Mouse (Mus musculus) left cerebral cortex, adult 2 months (tissue): ENCODE measurements around the gene Ptafr. TPM values are rescaled to one million over a fixed set of nuclear protein-coding genes. Genes with fewer than 3 reads are reported as not detected.

Source experiments
- DNase-seq, 2 experiments: peaks; one replicate each; pipeline ENCODE4 v3.0.0; 2021 to 2022; ENCODE audit warnings: low spot score in 2 of 2, mixed read lengths in 1 of 2; ENCODE audit errors: extremely low spot score in 1 of 2
- H3K27ac ChIP-seq: fragments of 200-600 bp; 2 replicates; pipeline ENCODE4 v1.8.1; 2022
- H3K4me3 ChIP-seq: fragments of 200-600 bp; 2 replicates; pipeline ENCODE4 v1.8.1; 2022
- CTCF ChIP-seq: fragments of 200-600 bp; IDR thresholded peaks from 2 replicates; pipeline ENCODE4 v1.8.1; 2022; ENCODE audit warnings: antibody characterized with exemption, mild to moderate bottlenecking, moderate library complexity
- intact Hi-C: fragments of 180-260 bp; cut with DNase I; formaldehyde crosslinking; loops from one replicate; pipeline ENCODE4 v1.15.1; 2025
- total RNA-seq, 2 experiments: library from RNA; stranded (reverse); gene quantifications; 2 replicates each; pipeline ENCODE4 v1.2.3; 2021

The Ptafr gene
- total RNA-seq, 2 experiments from 2014 or later: 1.00 to 1.2 TPM

DNA sequence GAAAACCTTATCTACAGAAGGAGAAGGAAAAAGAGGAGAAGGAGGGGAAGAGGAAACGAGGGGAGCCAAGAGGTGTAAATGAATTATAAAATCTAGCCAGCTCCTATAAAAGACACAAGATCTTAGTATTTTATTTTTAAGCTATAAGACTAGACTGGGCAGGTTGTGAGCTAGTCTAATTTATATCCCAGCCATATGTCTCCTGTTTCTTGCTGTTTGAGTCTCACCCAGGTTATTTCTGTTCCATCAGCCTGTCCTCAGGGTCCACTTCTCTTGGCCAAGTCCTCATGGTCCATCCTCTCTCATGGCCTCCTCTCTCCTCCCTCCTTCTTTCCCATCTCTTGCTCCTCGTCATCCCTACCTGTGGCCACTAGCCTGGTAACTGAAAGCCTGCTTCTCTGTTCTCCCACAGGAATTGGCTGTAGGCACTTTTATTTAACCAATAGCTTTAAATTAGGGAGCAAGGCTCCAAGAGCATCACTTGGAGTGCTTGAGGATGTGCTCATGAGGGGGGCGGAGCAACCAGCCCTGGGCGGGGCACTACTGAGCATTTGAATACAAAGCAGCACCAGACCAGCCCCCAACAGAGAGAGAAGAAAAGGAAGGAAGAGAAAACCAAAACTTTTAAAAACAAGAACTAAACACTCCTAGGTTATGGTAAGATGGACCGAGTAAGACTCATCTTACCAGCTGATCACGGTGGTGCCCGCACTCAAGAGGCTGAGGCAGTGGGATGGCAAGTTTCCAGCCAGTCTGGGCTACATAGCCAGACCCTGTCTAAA is 57.6 kb downstream of the Ptafr start:
- intact Hi-C loops: no loop called here
- 0 out of 2 replicates have a peak overlapping the region, but pooled peaks have one; percentile 32 for H3K27ac ChIP-seq
- no peak overlapping the region for H3K4me3 ChIP-seq
- TF ChIP-seq CTCF: no peak
- DNase-seq: no peak

DNA sequence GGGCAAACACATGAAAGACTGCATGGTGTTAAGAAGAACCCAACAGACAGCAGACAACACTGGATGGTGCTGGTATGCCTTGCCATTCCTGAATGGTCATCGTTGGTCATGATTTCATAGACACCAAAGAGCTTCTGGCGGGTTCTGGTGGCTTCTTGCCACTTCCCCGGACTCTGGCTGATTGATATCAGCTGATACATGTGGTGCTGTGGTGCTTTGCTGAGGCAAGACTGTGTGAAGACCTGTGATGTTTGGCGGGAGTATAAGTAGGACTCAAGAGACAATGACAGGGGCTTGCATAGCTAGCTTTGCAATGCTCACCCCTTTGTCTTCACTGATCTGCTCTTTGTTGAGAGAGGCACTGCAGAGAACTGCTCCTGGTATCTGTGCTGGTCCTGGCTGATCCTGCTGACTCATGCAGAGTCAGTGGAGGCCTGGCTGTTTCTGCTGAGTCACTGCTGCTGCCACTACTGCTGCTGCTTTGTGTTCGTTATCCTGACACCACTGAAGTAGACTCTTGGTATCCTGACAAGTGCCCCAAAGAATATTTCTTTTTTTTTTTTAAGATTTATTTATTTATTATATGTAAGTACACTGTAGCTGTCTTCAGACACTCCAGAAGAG is 60.3 kb downstream of the Ptafr start:
- Histone ChIP-seq H3K27ac (no peak overlapping the region), H3K4me3 (no peak overlapping the region)
- intact Hi-C loops: no loop called here
- no peak for DNase-seq
- TF ChIP-seq CTCF: no peak

DNA sequence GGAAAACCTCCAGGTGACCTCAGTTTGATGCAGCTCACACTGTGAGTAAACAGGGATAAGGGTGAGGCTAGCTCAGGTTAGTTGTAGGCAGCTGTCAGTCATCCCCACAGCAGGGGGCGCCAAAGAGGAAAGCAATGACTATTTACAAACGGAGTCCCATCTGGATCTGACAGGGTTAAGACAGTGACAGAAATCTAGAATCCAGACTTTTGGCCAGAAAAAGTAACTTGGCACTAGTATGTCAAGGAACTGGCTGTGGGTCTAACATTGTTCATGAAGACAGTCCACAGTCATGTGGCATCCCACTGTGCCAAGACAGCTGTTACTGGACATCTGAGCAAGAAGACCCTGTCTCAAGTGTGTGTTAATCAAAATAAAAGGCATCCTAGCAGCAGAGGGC is 65.0 kb downstream of the Ptafr start:
- TF ChIP-seq CTCF: peak; percentile 38; the same call in 1 of the 2 replicates
- no peak overlapping the region for H3K4me3 ChIP-seq
- DNase-seq: no peak
- intact Hi-C loops: no loop called here
- no peak overlapping the region for H3K27ac ChIP-seq

Other genes starting within 250 kb of the Ptafr start
- gene Trnau1ap, start 234.5 kb upstream of the Ptafr start, total RNA-seq: 10 to 100 TPM; 22.4 to 24.9 TPM
- gene Rcc1, start 210.5 kb upstream of the Ptafr start, total RNA-seq: 10 to 100 TPM; 13.0 to 14.3 TPM
- 1 to 10 TPM; 9.1 to 9.8 TPM for gene Phactr4, start 141.6 kb upstream of the Ptafr start, total RNA-seq
- 10 to 100 TPM in 1 of 2 experiments, 1 to 10 TPM in 1; 8.8 to 10.1 TPM for gene Med18, start 100.1 kb upstream of the Ptafr start, total RNA-seq
- gene Sesn2, start 53.6 kb upstream of the Ptafr start, total RNA-seq: 10 to 100 TPM; 10.4 to 10.7 TPM
- gene Atpif1, start 30.4 kb upstream of the Ptafr start, total RNA-seq: 100 to 1,000 TPM; 430 to 458 TPM
- 10 to 100 TPM; 91.4 to 92.9 TPM for gene Dnajc8, start 28.5 kb upstream of the Ptafr start, total RNA-seq
- gene Eya3, start 74.9 kb downstream of the Ptafr start, total RNA-seq: 10 to 100 TPM; 31.0 to 33.5 TPM
- 1 to 10 TPM; 2.5 to 3.3 TPM for gene Xkr8, start 168.5 kb downstream of the Ptafr start, total RNA-seq
- 1 to 10 TPM; 4.3 to 4.4 TPM for gene Smpdl3b, start 193.2 kb downstream of the Ptafr start, total RNA-seq
- 10 to 100 TPM; 13.0 to 16.2 TPM for gene Rpa2, start 204.3 kb downstream of the Ptafr start, total RNA-seq
- gene Themis2, start 232.3 kb downstream of the Ptafr start, total RNA-seq: under 1 TPM; 0.86 to 0.94 TPM